Mouse (Mus musculus) heart, adult 2 months (tissue): ENCODE data around the gene Tns3.

Source experiments
- CTCF ChIP-seq: fragments of 200-600 bp; IDR thresholded peaks from 2 replicates; pipeline ENCODE4 v1.8.1; 2022; ENCODE audit warnings: antibody characterized with exemption, mild to moderate bottlenecking, moderate library complexity
- EP300 ChIP-seq: fragments of 200-500 bp; IDR thresholded peaks from 2 replicates; pipeline ENCODE4 v1.6.1; 2011; ENCODE audit warnings: low read depth, low read length, control low read depth; ENCODE audit not compliant: insufficient read depth
- POLR2A ChIP-seq: fragments of 200-500 bp; IDR thresholded peaks from 2 replicates; pipeline ENCODE4 v1.6.1; 2011; ENCODE audit warnings: mild to moderate bottlenecking, low read depth, low read length, control low read depth; ENCODE audit not compliant: insufficient read depth

DNA sequence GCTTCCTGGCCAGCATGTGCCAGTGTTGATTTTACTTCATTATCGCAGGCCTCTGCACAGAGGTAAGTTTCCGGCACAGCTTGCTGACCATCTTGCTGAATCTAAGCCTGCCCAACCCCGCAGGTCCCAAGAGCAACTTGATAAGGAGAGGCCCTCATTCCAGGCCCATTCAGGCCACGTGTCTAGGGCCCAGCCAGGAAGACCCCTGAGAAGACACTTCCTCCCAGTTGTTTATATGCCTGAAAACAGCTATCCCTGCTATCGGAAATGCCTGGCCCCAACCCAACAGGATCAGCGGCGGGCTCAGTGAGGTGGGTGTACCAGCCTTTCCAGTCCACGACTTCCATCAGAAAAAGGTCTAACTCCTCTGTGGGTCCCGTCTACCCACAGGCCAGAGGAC, 194.8 kb downstream of the Tns3 start:
- TF ChIP-seq CTCF (no peak), POLR2A (no peak), EP300 (no peak)
